Mouse (Mus musculus): ENCODE results near the gene Chpf.

Chpf gene

GRCm38 (mm10) chr1:75442811-75443210 is 36.3 kb downstream of the Chpf start:
- in situ Hi-C loops (cut with MseI, MboI), result no loop called here

GRCm38 (mm10) chr1:75442171-75442570 is 36.9 kb downstream of the Chpf start:
- in situ Hi-C loops (cut with MseI, MboI), result no loop called here

- in situ Hi-C loops (cut with MseI, MboI), result no loop called here
These were observed 37.6 kb downstream of the Chpf start for GRCm38 (mm10) chr1:75441471-75441996.

GRCm38 (mm10) chr1:75440661-75441060 is 38.4 kb downstream of the Chpf start:
- in situ Hi-C loops (cut with MseI, MboI), result no loop called here

GRCm38 (mm10) chr1:75438782-75439181 is 40.3 kb downstream of the Chpf start:
- in situ Hi-C loops (cut with MseI, MboI), result no loop called here

- in situ Hi-C loops (cut with MseI, MboI), result no loop called here
These were observed 43.4 kb downstream of the Chpf start, which contains the start of gene Gmppa for GRCm38 (mm10) chr1:75435475-75436328. Gmppa (plus strand) TSS chr1:75435930.

- in situ Hi-C loops (cut with MseI, MboI), result no loop called here
These were observed 53.2 kb downstream of the Chpf start for GRCm38 (mm10) chr1:75425796-75426471.

All from mouse trophoblast stem cell (cell line).